Mouse (Mus musculus): ENCODE measurements around the gene Srsf2.
"Not testable (repeated sequence)": the region's sequence is repeated elsewhere in the genome, so short reads cannot be mapped to it uniquely, and the experiment has no call there.

The Srsf2 gene

DNA sequence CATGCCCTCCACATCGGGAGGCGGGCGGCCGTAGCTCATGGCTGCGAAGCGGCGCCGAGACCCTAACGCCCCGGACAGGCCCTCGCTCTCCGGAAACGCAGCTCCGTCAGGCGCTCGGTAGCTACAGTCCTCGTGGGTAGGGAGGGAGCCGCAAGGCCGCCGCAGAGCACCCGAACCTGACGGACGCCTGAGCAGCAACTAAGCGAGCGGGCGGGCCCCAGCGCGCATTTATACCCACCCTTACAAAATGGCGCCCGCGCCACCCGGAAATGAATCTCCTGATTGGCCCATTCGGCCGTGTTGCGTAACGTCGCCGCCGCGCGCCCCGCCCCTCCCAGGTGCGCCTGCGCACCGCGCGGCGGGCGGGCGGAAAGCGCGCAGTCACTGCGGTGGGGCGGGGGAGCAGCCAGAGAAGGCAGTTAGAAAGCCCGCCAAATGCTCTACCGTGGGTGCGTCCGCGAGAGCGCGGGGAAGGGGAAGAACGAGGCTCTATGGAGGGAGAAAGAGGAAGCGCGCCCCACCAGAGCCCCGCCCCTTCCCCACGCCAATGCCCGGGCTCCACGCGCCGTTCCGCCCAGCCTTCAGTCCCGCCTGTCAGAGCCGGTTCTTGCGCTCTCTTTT lies at the start of gene Srsf2:
TSS of gene Srsf2 (minus strand) at position 204 of the 621 bp plus-strand sequence.
- peak; percentile 98 for DNase-seq (ENCODE audit: low read depth in 1 of 2, low spot score in 2 of 2)

GRCm38 (mm10) chr11:116902588-116902987 lies 49.7 kb upstream of the Srsf2 start:
- not testable (repeated sequence) for DNase-seq (ENCODE audit: low read depth in 1 of 2, low spot score in 2 of 2)

DNA sequence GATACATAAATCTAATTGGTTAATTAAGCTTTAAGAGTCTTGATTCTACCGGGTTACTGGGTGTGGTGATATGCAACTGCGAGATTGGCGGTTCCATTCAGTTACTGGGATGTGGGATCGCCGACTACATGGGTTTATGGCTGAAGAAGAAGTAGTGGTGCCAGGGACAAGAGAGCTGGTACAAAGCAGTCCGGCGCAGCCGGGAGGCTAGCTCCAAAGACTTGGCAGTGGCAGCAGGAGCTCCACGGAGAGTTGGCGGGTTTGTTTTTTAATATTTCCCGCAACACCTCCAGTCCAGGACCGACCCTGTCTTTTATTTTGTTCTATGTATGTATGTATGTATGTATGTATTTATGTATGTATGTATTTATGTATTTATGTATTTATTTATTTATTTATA lies 46.4 kb upstream of the Srsf2 start:
- no peak for DNase-seq (ENCODE audit: low read depth in 1 of 2, low spot score in 2 of 2)

GRCm38 (mm10) chr11:116895402-116895801 lies 42.5 kb upstream of the Srsf2 start:
- no peak for DNase-seq (ENCODE audit: low read depth in 1 of 2, low spot score in 2 of 2)

- no peak for DNase-seq (ENCODE audit: low read depth in 1 of 2, low spot score in 2 of 2)
These were observed 40.9 kb upstream of the Srsf2 start for GRCm38 (mm10) chr11:116893532-116894442.

DNA sequence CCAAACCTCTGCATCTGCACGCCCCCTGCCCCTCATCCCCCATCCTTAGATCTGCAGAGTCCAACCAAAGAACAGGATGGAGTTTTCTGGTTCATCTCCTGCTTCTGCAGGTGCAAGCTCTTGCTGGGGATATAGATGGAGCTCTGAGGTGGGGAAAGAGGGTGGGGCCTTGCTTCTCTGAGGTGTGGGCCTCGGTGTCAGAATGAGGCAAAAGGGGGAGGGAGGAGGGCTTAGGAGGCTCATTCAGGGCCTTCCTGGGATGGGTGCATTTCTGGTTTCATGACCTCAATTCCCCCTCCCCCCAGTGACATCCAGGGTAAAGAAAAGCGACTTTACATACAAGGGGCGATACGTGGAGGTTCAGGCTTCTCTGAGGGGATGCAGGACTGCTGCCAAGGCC lies 34.2 kb upstream of the Srsf2 start:
- no peak for DNase-seq (ENCODE audit: low read depth in 1 of 2, low spot score in 2 of 2)

DNA sequence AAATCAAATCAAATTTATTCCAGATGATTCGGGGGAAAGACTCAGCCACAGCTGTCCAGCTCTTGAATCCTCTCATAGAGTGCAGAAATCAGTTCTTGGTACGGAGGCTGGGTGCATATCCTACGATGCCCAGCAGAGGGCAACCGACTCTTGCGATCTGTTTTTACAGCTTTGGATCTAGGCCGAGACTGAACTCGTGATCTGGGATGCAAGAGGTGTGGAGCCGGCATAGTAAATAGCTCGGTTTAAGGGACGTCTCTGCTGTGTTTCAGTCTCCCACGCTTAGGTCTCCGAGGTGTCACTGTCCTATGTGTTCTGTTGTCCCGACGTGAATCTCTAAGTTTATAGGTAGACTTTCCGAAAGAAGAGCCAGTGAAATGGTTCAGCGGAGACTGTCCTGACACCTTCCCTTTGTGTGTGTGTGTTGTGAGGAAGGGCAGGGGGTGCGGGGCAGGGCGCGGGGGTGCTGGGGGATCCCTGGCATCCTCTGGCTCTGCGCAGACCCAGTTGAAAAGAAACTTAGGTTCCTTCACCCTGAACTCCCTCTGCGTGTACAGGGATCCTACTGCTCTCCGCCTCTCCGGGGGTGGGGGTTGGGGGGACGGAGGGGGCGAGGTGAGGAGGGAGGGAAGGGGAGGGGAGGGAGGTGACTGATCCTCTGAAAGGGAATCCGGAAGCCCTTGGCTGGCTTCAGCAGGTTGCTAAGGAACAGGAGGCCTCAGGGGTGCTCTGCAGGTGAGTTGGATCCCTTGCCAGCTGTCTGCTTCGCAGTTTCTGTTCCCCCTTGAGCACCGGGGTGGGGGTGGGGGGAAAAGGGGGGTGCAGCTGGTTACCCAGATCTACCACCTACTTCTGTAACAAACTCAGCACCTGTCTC lies 32.6 kb upstream of the Srsf2 start:
- DNase-seq (ENCODE audit: low read depth in 1 of 2, low spot score in 2 of 2) = peak in 1 of 2 experiments; percentile 37

DNA sequence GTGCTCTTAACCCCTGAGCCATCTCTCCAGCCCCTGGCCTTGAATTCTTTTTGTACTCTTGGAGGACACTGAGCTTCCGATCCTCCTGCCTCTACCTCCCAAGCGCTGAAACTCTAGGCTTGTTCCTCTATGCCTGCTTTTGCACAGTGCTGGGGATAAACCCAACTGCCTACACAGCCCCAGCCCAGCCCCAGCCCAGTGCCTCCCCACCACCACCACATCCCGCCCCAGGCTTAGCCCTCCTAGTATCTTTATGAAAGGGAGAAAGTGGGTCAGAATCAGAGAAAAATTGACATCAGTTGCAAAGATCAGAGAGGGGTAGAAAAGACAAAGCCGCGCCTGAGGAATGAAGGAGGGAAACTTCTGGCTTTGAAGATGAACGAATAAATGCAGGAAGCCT lies 31.2 kb upstream of the Srsf2 start:
- no peak for DNase-seq (ENCODE audit: low read depth in 1 of 2, low spot score in 2 of 2)

GRCm38 (mm10) chr11:116882446-116882845 lies 29.6 kb upstream of the Srsf2 start:
- DNase-seq (ENCODE audit: low read depth in 1 of 2, low spot score in 2 of 2) = no peak

DNA sequence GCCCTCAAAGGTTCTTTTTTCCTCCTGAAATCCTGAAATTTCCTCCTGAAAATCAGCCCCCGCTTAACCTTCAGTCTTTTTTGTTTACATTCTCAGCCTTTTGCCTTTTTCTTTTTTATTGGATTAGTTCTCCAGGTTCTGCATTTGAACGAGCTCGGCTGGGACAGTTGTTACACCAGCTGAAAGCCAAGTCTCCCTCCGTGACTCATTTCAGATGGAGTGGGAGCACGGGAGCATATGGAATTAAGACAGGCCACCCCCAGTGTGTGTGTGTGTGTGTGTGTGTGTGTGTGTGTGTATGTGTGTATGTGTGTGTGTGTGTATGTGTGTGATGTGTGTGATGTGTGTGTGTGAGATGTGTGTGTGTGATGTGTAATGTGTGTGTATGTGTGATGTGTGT lies 28.5 kb upstream of the Srsf2 start:
- no peak for DNase-seq (ENCODE audit: low read depth in 1 of 2, low spot score in 2 of 2)

GRCm38 (mm10) chr11:116880839-116881238 lies 27.9 kb upstream of the Srsf2 start:
- no peak for DNase-seq (ENCODE audit: low read depth in 1 of 2, low spot score in 2 of 2)

- DNase-seq (ENCODE audit: low read depth in 1 of 2, low spot score in 2 of 2) = no peak
These were observed 25.6 kb upstream of the Srsf2 start for GRCm38 (mm10) chr11:116878454-116878853.

GRCm38 (mm10) chr11:116873987-116874386 lies 21.1 kb upstream of the Srsf2 start:
- DNase-seq (ENCODE audit: low read depth in 1 of 2, low spot score in 2 of 2) = no peak

- no peak for DNase-seq (ENCODE audit: low read depth in 1 of 2, low spot score in 2 of 2)
These were observed 18.6 kb upstream of the Srsf2 start for GRCm38 (mm10) chr11:116871538-116871937.

- no peak for DNase-seq (ENCODE audit: low read depth in 1 of 2, low spot score in 2 of 2)
These were observed 16.7 kb upstream of the Srsf2 start for GRCm38 (mm10) chr11:116869641-116870040.

DNA sequence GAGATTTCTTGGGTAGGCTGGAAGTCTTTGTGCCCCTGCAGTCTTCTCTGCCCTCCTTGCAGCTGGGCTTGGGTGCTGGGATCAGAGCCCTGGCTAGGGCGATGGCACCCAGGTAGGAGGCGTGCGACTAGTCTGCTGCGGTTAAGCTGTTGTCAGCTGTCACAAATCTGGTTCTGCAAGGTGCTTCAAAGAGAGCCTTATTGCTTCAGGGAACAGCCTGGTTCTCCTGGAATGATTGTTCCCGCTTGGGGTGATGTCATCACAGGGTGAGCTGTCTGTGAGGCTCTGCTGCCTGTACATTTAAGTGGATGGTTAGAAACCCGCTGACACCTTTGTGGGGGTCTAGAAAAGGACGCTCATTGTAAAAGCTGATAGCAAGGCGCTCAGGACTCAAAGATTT lies 16.3 kb upstream of the Srsf2 start:
- no peak for DNase-seq (ENCODE audit: low read depth in 1 of 2, low spot score in 2 of 2)

- DNase-seq (ENCODE audit: low read depth in 1 of 2, low spot score in 2 of 2) = no peak
These were observed 15.2 kb upstream of the Srsf2 start for GRCm38 (mm10) chr11:116868129-116868528.

DNA sequence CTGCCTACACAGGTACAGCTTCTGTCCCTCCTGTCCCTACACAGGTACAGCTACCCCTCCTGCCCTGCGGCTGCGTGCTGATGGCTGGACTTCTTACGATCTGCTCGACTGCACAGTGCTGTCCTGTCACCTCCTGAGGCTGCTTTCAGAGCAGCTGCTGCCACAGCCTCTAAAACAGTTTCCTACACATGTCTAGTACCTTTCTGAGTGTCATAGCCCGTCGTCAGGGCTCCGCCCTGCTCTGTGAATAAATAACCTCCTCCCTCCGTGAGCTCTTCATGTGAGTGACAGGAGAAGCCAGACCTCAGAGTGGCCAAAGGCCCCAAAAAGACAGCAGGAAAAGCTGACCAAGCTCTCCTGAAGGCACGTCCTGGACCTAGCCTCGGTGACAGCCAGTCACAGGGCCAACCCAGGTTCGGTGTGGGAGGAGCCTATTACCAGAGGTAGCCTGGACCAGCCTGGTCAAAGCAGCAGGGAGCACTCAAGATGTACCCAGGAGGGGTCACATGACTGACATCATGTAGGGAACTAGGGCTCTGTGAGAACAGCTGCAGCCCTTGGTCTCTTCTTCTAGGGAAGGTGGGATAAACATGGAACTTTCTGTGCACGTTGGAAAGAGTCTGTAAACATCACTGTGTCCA lies 13.2 kb upstream of the Srsf2 start:
- DNase-seq (ENCODE audit: low read depth in 1 of 2, low spot score in 2 of 2) = no peak

GRCm38 (mm10) chr11:116864444-116864843 lies 11.6 kb upstream of the Srsf2 start:
- no peak for DNase-seq (ENCODE audit: low read depth in 1 of 2, low spot score in 2 of 2)

GRCm38 (mm10) chr11:116857183-116857850 lies 4.4 kb upstream of the Srsf2 start:
- no peak for DNase-seq (ENCODE audit: low read depth in 1 of 2, low spot score in 2 of 2)

Measured in monocyte, adult 2 months (primary cell).